Mouse (Mus musculus) thymus, adult 2 months (tissue): ENCODE results near the gene Scrn1. TPM values are rescaled to one million over a fixed set of nuclear protein-coding genes. Genes with fewer than 3 reads are reported as not detected.

Experiments
- DNase-seq: peaks from one replicate; pipeline ENCODE4 v3.0.0; 2021
- H3K27ac ChIP-seq: fragments of 200-500 bp; 2 replicates; pipeline ENCODE4 v1.5.1; 2012; ENCODE audit warnings: low read length, control low read depth; ENCODE audit not compliant: control insufficient read depth, insufficient read depth
- H3K27me3 ChIP-seq: fragments of 200-500 bp; 2 replicates; pipeline ENCODE4 v1.6.1; 2012; ENCODE audit warnings: mild to moderate bottlenecking, low read length, moderate library complexity, mixed read lengths; ENCODE audit not compliant: control insufficient read depth, insufficient read depth
- H3K36me3 ChIP-seq: fragments of 200-500 bp; 2 replicates; pipeline ENCODE4 v1.6.1; 2012; ENCODE audit warnings: mild to moderate bottlenecking, low read length, moderate library complexity; ENCODE audit not compliant: control insufficient read depth, insufficient read depth
- H3K4me1 ChIP-seq: fragments of 200-500 bp; replicated peaks from 2 replicates; pipeline ENCODE4 v1.6.1; 2012; ENCODE audit warnings: low read length; ENCODE audit not compliant: control insufficient read depth, insufficient read depth
- H3K4me3 ChIP-seq: fragments of 200-500 bp; 2 replicates; pipeline ENCODE4 v1.5.1; 2012; ENCODE audit warnings: mild to moderate bottlenecking, low read length, control low read depth, moderate library complexity; ENCODE audit not compliant: control insufficient read depth, insufficient read depth
- CTCF ChIP-seq: fragments of 200-500 bp; IDR thresholded peaks from 2 replicates; pipeline ENCODE4 v1.5.1; 2012; ENCODE audit warnings: mild to moderate bottlenecking, control low read depth, low read length, moderate library complexity, borderline replicate concordance; ENCODE audit not compliant: control insufficient read depth, poor library complexity, insufficient read depth; ENCODE audit errors: extremely low read depth
- POLR2A ChIP-seq: fragments of 200-500 bp; IDR thresholded peaks from 2 replicates; pipeline ENCODE4 v1.6.1; 2012; ENCODE audit warnings: mild to moderate bottlenecking, low read length, control low read depth, moderate library complexity; ENCODE audit not compliant: control insufficient read depth, poor library complexity, insufficient read depth; ENCODE audit errors: extremely low read depth
- WGBS: fragments of 180-500 bp; shearing (Covaris S2); methylation state at CpG from one replicate; pipeline ENCODE4 v1.1.7; 2018; 5-methylcytosine and 5-hydroxymethylcytosine counted together
- polyA plus RNA-seq: library from polyadenylated mRNA; depleted of rRNA; stranded (reverse); fragments of >200 nt; gene quantifications from 2 replicates; pipeline ENCODE4 v1.2.3, GENCODE M21; 2012

Scrn1 gene
- polyA plus RNA-seq, 1 experiment: 0.55 TPM

- TF ChIP-seq POLR2A: no peak
- no peak for TF ChIP-seq CTCF
- Histone ChIP-seq H3K27ac (no peak overlapping the region), H3K4me3 (no peak overlapping the region), H3K4me1 (no peaks in the 10 kb centered on the region), H3K27me3 (no peaks in the 10 kb centered on the region), H3K36me3 (no peaks in the 10 kb centered on the region)
- DNase-seq: no peak
- 88% methylated on average over 6 of the region's 6 CpGs for WGBS
Measured at GRCm38 (mm10) chr6:54508256-54508793, 58.0 kb downstream of the Scrn1 start.

- no peak overlapping the region for H3K4me3 ChIP-seq
- H3K27ac ChIP-seq: no peak overlapping the region
- H3K36me3 ChIP-seq: no peaks in the 10 kb centered on the region
- H3K27me3 ChIP-seq: no peaks in the 10 kb centered on the region
- WGBS: 77% methylated on average over 5 of the region's 5 CpGs
- TF ChIP-seq CTCF (no peak), POLR2A (no peak)
- no peak for DNase-seq
- no peaks in the 10 kb centered on the region for H3K4me1 ChIP-seq
Measured at GRCm38 (mm10) chr6:54507808-54508207, 58.5 kb downstream of the Scrn1 start.

GRCm38 (mm10) chr6:54507002-54507401 is 59.3 kb downstream of the Scrn1 start:
- no peak for DNase-seq
- no peaks in the 10 kb centered on the region for H3K27me3 ChIP-seq
- no peaks in the 10 kb centered on the region for H3K4me1 ChIP-seq
- H3K27ac ChIP-seq: no peak overlapping the region
- TF ChIP-seq POLR2A (no peak), CTCF (no peak)
- no peaks in the 10 kb centered on the region for H3K36me3 ChIP-seq
- 48% methylated on average over 8 of the region's 8 CpGs for WGBS
- H3K4me3 ChIP-seq: no peak overlapping the region

GRCm38 (mm10) chr6:54506318-54506717 is 60.0 kb downstream of the Scrn1 start:
- Histone ChIP-seq H3K4me1 (no peaks in the 10 kb centered on the region), H3K36me3 (no peaks in the 10 kb centered on the region), H3K27ac (no peak overlapping the region), H3K27me3 (no peaks in the 10 kb centered on the region), H3K4me3 (no peak overlapping the region)
- 91% methylated on average over 11 of the region's 11 CpGs for WGBS
- no peak for DNase-seq
- TF ChIP-seq POLR2A: no peak
- no peak for TF ChIP-seq CTCF

GRCm38 (mm10) chr6:54502661-54503115 is 63.6 kb downstream of the Scrn1 start:
- no peak overlapping the region for H3K4me3 ChIP-seq
- WGBS: 95% methylated on average over 6 of the region's 6 CpGs
- H3K36me3 ChIP-seq: no peaks in the 10 kb centered on the region
- no peaks in the 10 kb centered on the region for H3K27me3 ChIP-seq
- H3K4me1 ChIP-seq: no peaks in the 10 kb centered on the region
- no peak for TF ChIP-seq POLR2A
- no peak for TF ChIP-seq CTCF
- DNase-seq: no peak
- no peak overlapping the region for H3K27ac ChIP-seq

- H3K4me1 ChIP-seq: no peaks in the 10 kb centered on the region
- no peak for DNase-seq
- no peaks in the 10 kb centered on the region for H3K27me3 ChIP-seq
- H3K36me3 ChIP-seq: no peaks in the 10 kb centered on the region
- WGBS: 90% methylated on average over 7 of the region's 7 CpGs
- TF ChIP-seq CTCF (no peak), POLR2A (no peak)
- no peak overlapping the region for H3K4me3 ChIP-seq
- no peak overlapping the region for H3K27ac ChIP-seq
Measured at GRCm38 (mm10) chr6:54496214-54496613, 70.1 kb downstream of the Scrn1 start.
